Comparison of ENCODE assay signal across 20 mouse cellular contexts in the genomic region with DNA sequence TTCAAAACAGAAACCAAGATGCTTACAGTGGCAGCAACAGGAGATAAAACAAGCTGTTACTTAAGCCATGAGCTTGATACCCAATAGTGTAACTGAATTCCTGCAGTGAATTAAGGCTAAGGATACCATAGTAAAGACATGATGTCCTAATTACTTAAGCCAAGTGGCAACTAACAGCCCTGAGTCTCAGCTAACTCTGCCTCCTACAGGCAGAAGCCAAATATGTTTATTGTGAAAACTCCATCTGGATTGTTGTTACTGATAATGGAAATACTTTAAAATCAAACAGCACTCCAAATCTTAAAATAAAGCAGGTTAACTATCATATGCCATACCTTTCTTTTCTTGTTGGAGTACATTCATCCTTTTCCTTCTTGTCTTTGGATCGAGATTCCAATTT. TPM values are rescaled to one million over a fixed set of nuclear protein-coding genes. Genes with fewer than 3 reads are reported as not detected.
DNase-seq lines count a peak whose midpoint lies in the region; ATAC-seq and TF ChIP-seq lines count a peak whose summit lies in the region.
"Had no signal": no experiment of that assay in that cellular context is flagged by ENCODE, and none has a peak within 500 bp of the region (broad histone marks: within the 10 kb centered on the region; RNA-seq: fewer than 3 reads in every experiment).

No protein-coding gene starts in this region.

- no peak for TF ChIP-seq POLR2A in heart, adult 2 months (IDR thresholded peaks at IDR 0.05; ENCODE audit: insufficient read depth, low read depth, low read length)
- TF ChIP-seq POLR2A in cortical plate, adult 2 months (IDR thresholded peaks at IDR 0.05; ENCODE audit: extremely low read depth, insufficient read depth, low read length), result no peak

- peak; percentile 41 for TF ChIP-seq CTCF in heart, adult 2 months (IDR thresholded peaks at IDR 0.05)
- TF ChIP-seq CTCF in liver, postnatal 0 days (IDR thresholded peaks at IDR 0.05; ENCODE audit: low read depth), result 0 out of 2 replicates have a peak, but pooled peaks have one; percentile 8
- TF ChIP-seq CTCF in cortical plate, adult 2 months (IDR thresholded peaks at IDR 0.05; ENCODE audit: extremely low read depth, insufficient read depth, low read length), result peak; percentile 16; the same call in 1 of the 2 replicates

- intact Hi-C loops in heart, adult 2 months (cut with DNase I), result no loop called here

- DNase-seq in heart, adult 2 months, result no peak
- no peak for DNase-seq in heart, adult 18-20 months
- DNase-seq in liver, postnatal 0 days, result no peak
- peak; percentile 23 for DNase-seq in 416B (ENCODE audit: low read depth)
- no peak for DNase-seq in right cerebral cortex, postnatal 25 days
- DNase-seq: adrenal gland, postnatal 25 days; cerebellum, adult 9-10 months; heart, postnatal 10 days; kidney, adult 8-10 months; kidney, postnatal 14 days; layer of hippocampus, postnatal 36 days; liver, embryonic 13.5 days; spleen, adult 18-20 months; thymus, postnatal 25 days had no signal

- no peak overlapping the region for H3K9ac ChIP-seq in heart, adult 2 months (ENCODE audit: low read depth, low read length)
- no peak overlapping the region for H3K9ac ChIP-seq in liver, postnatal 0 days (replicated peaks)
- no peak overlapping the region for H3K9ac ChIP-seq in liver, embryonic 12.5 days
- H3K9ac ChIP-seq: heart, embryonic 12.5 days; limb, embryonic 13.5 days; liver, embryonic 13.5 days had no signal

- H3K36me3 ChIP-seq in heart, adult 2 months (ENCODE audit: control insufficient read depth, insufficient read depth, low read length), result no peaks in the 10 kb centered on the region; the same call in 1 of the 2 replicates
- H3K36me3 ChIP-seq in liver, postnatal 0 days (replicated peaks; ENCODE audit: insufficient read depth, low read length), result peaks cover 56% of the 10 kb centered on the region
- H3K36me3 ChIP-seq in liver, embryonic 12.5 days, result peaks cover 84% of the 10 kb centered on the region

- no peak for ATAC-seq in liver, postnatal 0 days
- ATAC-seq in liver, embryonic 12.5 days, result no peak

- no peak for TF ChIP-seq EP300 in heart, adult 2 months (IDR thresholded peaks at IDR 0.05; ENCODE audit: insufficient read depth, low read depth, low read length)
- TF ChIP-seq EP300 in liver, postnatal 0 days (IDR thresholded peaks at IDR 0.05; ENCODE audit: low read depth), result no peak

- H3K4me1 ChIP-seq in heart, adult 2 months (ENCODE audit: control insufficient read depth, insufficient read depth, low read length), result no peaks in the 10 kb centered on the region
- no peaks in the 10 kb centered on the region for H3K4me1 ChIP-seq in liver, postnatal 0 days (ENCODE audit: insufficient read depth)
- no peaks in the 10 kb centered on the region for H3K4me1 ChIP-seq in liver, embryonic 12.5 days
- H3K4me1 ChIP-seq in cortical plate, adult 2 months (ENCODE audit: control insufficient read depth, insufficient read depth, low read length), result no peaks in the 10 kb centered on the region
- H3K4me1 ChIP-seq: heart, embryonic 12.5 days; hindbrain, embryonic 10.5 days; limb, embryonic 13.5 days; liver, embryonic 13.5 days had no signal

- no peak overlapping the region for H3K4me3 ChIP-seq in heart, adult 2 months
- H3K4me3 ChIP-seq in liver, postnatal 0 days (ENCODE audit: low read depth, low read length), result no peak overlapping the region
- H3K4me3 ChIP-seq in liver, embryonic 12.5 days, result no peak overlapping the region
- no peak overlapping the region for H3K4me3 ChIP-seq in cortical plate, adult 2 months (ENCODE audit: insufficient read depth, low read length)
- H3K4me3 ChIP-seq: heart, embryonic 12.5 days; hindbrain, embryonic 10.5 days; limb, embryonic 13.5 days; liver, embryonic 13.5 days had no signal

- no peaks in the 10 kb centered on the region for H3K79me2 ChIP-seq in heart, adult 2 months (replicated peaks; ENCODE audit: control insufficient read depth, insufficient read depth, low read length)

- no peak overlapping the region for H3K27ac ChIP-seq in heart, adult 2 months
- H3K27ac ChIP-seq in liver, postnatal 0 days (ENCODE audit: low read depth), result no peak overlapping the region
- H3K27ac ChIP-seq in liver, embryonic 12.5 days, result no peak overlapping the region
- no peak overlapping the region for H3K27ac ChIP-seq in cortical plate, adult 2 months (ENCODE audit: insufficient read depth, low read length)
- H3K27ac ChIP-seq: hindbrain, embryonic 10.5 days; limb, embryonic 13.5 days; liver, embryonic 13.5 days had no signal

- no peaks in the 10 kb centered on the region for H3K9me3 ChIP-seq in liver, postnatal 0 days (ENCODE audit: low read length)
- H3K9me3 ChIP-seq in liver, embryonic 12.5 days (replicated peaks), result no peaks in the 10 kb centered on the region
- H3K9me3 ChIP-seq: heart, embryonic 12.5 days; hindbrain, embryonic 10.5 days; limb, embryonic 13.5 days; liver, embryonic 13.5 days had no signal

- 89% methylated on average over 1 of the region's 1 CpGs for WGBS in heart, adult 2 months
- 92% methylated on average over 1 of the region's 1 CpGs for WGBS in liver, postnatal 0 days (ENCODE audit: insufficient replicate concordance)
- 84% methylated on average over 1 of the region's 1 CpGs for WGBS in liver, embryonic 12.5 days (ENCODE audit: insufficient replicate concordance)

- no peaks in the 10 kb centered on the region for H3K27me3 ChIP-seq in heart, adult 2 months (ENCODE audit: control insufficient read depth, insufficient read depth, low read length)
- H3K27me3 ChIP-seq in liver, postnatal 0 days (ENCODE audit: insufficient read depth, low read length), result no peaks in the 10 kb centered on the region
- no peaks in the 10 kb centered on the region for H3K27me3 ChIP-seq in liver, embryonic 12.5 days (replicated peaks)
- H3K27me3 ChIP-seq: heart, embryonic 12.5 days; limb, embryonic 13.5 days; liver, embryonic 13.5 days had no signal

- H3K4me2 ChIP-seq in liver, postnatal 0 days (ENCODE audit: low read depth, low read length), result no peak overlapping the region
- H3K4me2 ChIP-seq in liver, embryonic 12.5 days, result no peak overlapping the region
- H3K4me2 ChIP-seq: heart, embryonic 12.5 days; limb, embryonic 13.5 days; liver, embryonic 13.5 days; midbrain, embryonic 11.5 days had no signal

RNA-seq across cellular contexts. Expression of a gene that starts 47.8 kb away (rescaled TPM):
- total RNA-seq in heart, adult 2 months (2021), result 10 to 100 TPM; 31.9 to 39.9 TPM
- 3.4 and 8.0 TPM in 2 replicates for polyA plus RNA-seq in heart, adult 2 months (2012; rRNA removed)
- total RNA-seq in heart, adult 18-20 months (2021), result 10 to 100 TPM; 27.3 to 34.6 TPM
- 56.5 and 60.9 TPM in 2 replicates for polyA plus RNA-seq in liver, postnatal 0 days (2015; fragmentation: Nextera tagmentation; extraction: Ambion mirVana)
- polyA plus RNA-seq in liver, embryonic 12.5 days (2016; fragmentation: Nextera tagmentation; extraction: Ambion mirVana), result 95.2 and 98.9 TPM in 2 replicates
- 24.3 and 25.9 TPM in 2 replicates for polyA plus RNA-seq in cortical plate, adult 2 months (2012; rRNA removed)

RNA-seq across cellular contexts. Expression of a gene that starts 57.5 kb away (rescaled TPM):
- total RNA-seq in heart, adult 2 months (2021), result 1 to 10 TPM; 1.1 to 1.2 TPM
- polyA plus RNA-seq in heart, adult 2 months (2012; rRNA removed), result 0.29 and 0.38 TPM in 2 replicates
- 1 to 10 TPM; 1.2 TPM for total RNA-seq in heart, adult 18-20 months (2021)
- 0.29 and 0.49 TPM in 2 replicates for polyA plus RNA-seq in liver, postnatal 0 days (2015; fragmentation: Nextera tagmentation; extraction: Ambion mirVana)
- 0.61 and 0.73 TPM in 2 replicates for polyA plus RNA-seq in liver, embryonic 12.5 days (2016; fragmentation: Nextera tagmentation; extraction: Ambion mirVana)
- polyA plus RNA-seq in cortical plate, adult 2 months (2012; rRNA removed), result 33.5 and 35.0 TPM in 2 replicates

Comparison
In these comparisons a context has a peak if more than half of its experiments do, and no peak if none do; other contexts are left out.
1. RNA of a gene that starts 57.5 kb away (polyA plus RNA-seq): 33.5 to 35.0 TPM in cortical plate, adult 2 months; 0.61 to 0.73 TPM in liver, embryonic 12.5 days, 0.29 to 0.49 TPM in liver, postnatal 0 days and 0.29 to 0.38 TPM in heart, adult 2 months; every median in the first group is over 10 times any median in the second.
2. Peak in every context shown above with its lines, with median percentiles within 50 percentile points of each other: CTCF ChIP-seq.